In the genomic region with DNA sequence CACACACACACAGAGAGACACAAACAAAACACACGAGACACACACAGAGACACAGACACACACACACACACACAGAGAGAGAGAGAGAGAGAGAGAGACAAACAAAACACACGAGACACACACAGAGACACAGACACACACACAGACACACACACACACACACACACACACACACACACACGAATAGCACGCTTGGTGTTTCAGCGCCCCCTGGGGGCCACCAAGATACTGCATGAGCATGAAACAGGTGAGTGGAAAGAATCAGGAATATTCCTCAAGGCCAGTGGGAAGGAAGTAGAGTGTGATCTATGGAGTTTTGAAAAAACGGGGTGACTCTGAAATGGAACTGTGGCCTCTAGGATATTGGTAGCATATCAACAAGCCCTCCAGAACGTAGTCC, we compare ENCODE assay signal across 9 mouse cellular contexts. TPM values are rescaled to one million over a fixed set of nuclear protein-coding genes. Genes with fewer than 3 reads are reported as not detected.
DNase-seq lines count a peak whose midpoint lies in the region; ATAC-seq and TF ChIP-seq lines count a peak whose summit lies in the region.
"Not testable (repeated sequence)": the region's sequence is repeated elsewhere in the genome, so short reads cannot be mapped to it uniquely, and the experiment has no call there.
"Had no signal": no experiment of that assay in that cellular context is flagged by ENCODE, and none has a peak within 500 bp of the region (broad histone marks: within the 10 kb centered on the region; RNA-seq: fewer than 3 reads in every experiment).

No protein-coding gene starts in this region.

- intact Hi-C loops in left cerebral cortex, adult 2 months (cut with DNase I), result loop anchor here (5.0 kb wide), 1 partner anchor 311 kb away; no protein-coding TSS in a partner anchor

- ATAC-seq in forebrain, embryonic 14.5 days, result not testable (repeated sequence)

- H3K27me3 ChIP-seq in MEL (ENCODE audit: control insufficient read depth in 1 of 2, insufficient read depth in 2 of 2, low read length in 2 of 2); forebrain, embryonic 14.5 days (replicated peaks; ENCODE audit: control insufficient read depth, insufficient read depth, low read length): not testable (repeated sequence)

- DNase-seq in MEL (ENCODE audit: low read depth, low spot score), result not testable (repeated sequence)
- peak; percentile 56 for DNase-seq in brain, adult 2 months (ENCODE audit: low read depth, low spot score)
- DNase-seq in forebrain, embryonic 14.5 days (ENCODE audit: low spot score), result peak; percentile 54
- peak; percentile 59 for DNase-seq in induced T-regulatory cell, adult 2 months (ENCODE audit: low read depth)
- DNase-seq in left cerebral cortex, adult 2 months (ENCODE audit: extremely low spot score in 1 of 2, low spot score in 2 of 2), result peak; percentile 19 to 32
- peak; percentile 30 for DNase-seq in lung, postnatal 25 days (ENCODE audit: low spot score)
- DNase-seq in right cerebral cortex, adult 2 months (ENCODE audit: low spot score in 2 of 2), result peak; percentile 10 to 36
- DNase-seq in urinary bladder, postnatal 14 days (ENCODE audit: low spot score), result peak; percentile 35

- not testable (repeated sequence) for H3K9me3 ChIP-seq in MEL (replicated peaks; ENCODE audit: insufficient read depth, low read length); forebrain, embryonic 14.5 days (replicated peaks; ENCODE audit: control insufficient read depth, low read length)

- H3K9ac ChIP-seq in MEL (ENCODE audit: control insufficient read depth, low read depth, low read length, poor library complexity, severe bottlenecking); forebrain, embryonic 14.5 days (ENCODE audit: low read length): not testable (repeated sequence)

- TF ChIP-seq CTCF in MEL (IDR thresholded peaks at IDR 0.05 in 2 of 3, conservative IDR thresholded peaks at IDR 0.05 in 1 of 3; ENCODE audit: control insufficient read depth in 1 of 3, insufficient read depth in 1 of 3, low read depth in 2 of 3, low read length in 3 of 3, poor library complexity in 1 of 3, severe bottlenecking in 1 of 3), result peak in 2 of 3 experiments; percentile 33 to 67; a peak in 4 of 6 replicates
- peak; percentile 49 for TF ChIP-seq CTCF in left cerebral cortex, adult 2 months (IDR thresholded peaks at IDR 0.05)

- not testable (repeated sequence) for H3K36me3 ChIP-seq in MEL (ENCODE audit: control insufficient read depth in 1 of 2, insufficient read depth in 2 of 2, low read length in 2 of 2); forebrain, embryonic 14.5 days (ENCODE audit: control insufficient read depth, insufficient read depth, low read length)

- not testable (repeated sequence) for TF ChIP-seq EP300 in MEL (IDR thresholded peaks at IDR 0.05; ENCODE audit: low read depth in 1 of 2, low read length in 2 of 2)

- TF ChIP-seq RAD21 in MEL (IDR thresholded peaks at IDR 0.05; ENCODE audit: low read depth, low read length), result peak; percentile 19

- not testable (repeated sequence) for H3K4me1 ChIP-seq in MEL (ENCODE audit: control insufficient read depth in 1 of 2, insufficient read depth in 2 of 2, low read length in 2 of 2); forebrain, embryonic 14.5 days (ENCODE audit: control insufficient read depth, insufficient read depth, low read length)

- H3K79me2 ChIP-seq in MEL (ENCODE audit: control insufficient read depth, insufficient read depth, low read length, poor library complexity), result not testable (repeated sequence)

- H3K4me3 ChIP-seq in MEL (ENCODE audit: control insufficient read depth in 1 of 2, insufficient read depth in 1 of 2, low read depth in 2 of 2, low read length in 2 of 2); forebrain, embryonic 14.5 days (ENCODE audit: low read depth, low read length); left cerebral cortex, adult 2 months: not testable (repeated sequence)

- TF ChIP-seq POLR2A in MEL (IDR thresholded peaks at IDR 0.05; ENCODE audit: control insufficient read depth in 1 of 2, insufficient read depth in 1 of 2, low read depth in 1 of 2, low read length in 2 of 2, poor library complexity in 1 of 2), result not testable (repeated sequence)

- 44% methylated on average over 7 of the region's 7 CpGs for WGBS in forebrain, embryonic 14.5 days

- H3K27ac ChIP-seq in MEL (ENCODE audit: control insufficient read depth, low read depth, low read length); forebrain, embryonic 14.5 days (ENCODE audit: low read depth, low read length); left cerebral cortex, adult 2 months: not testable (repeated sequence)

- not testable (repeated sequence) for H3K4me2 ChIP-seq in forebrain, embryonic 14.5 days (ENCODE audit: low read length)

TF ChIP-seq in MEL, 35 proteins besides CTCF, POLR2A, EP300 and RAD21:
- peak; percentile 26; the same call in 1 of the 2 replicates for TF ChIP-seq SMC3 (IDR thresholded peaks at IDR 0.05; ENCODE audit: low read depth, low read length)

RNA-seq across cellular contexts. Expression of a gene that starts 14.6 kb away (rescaled TPM):
- total RNA-seq in MEL (2012; rRNA removed), result not detected in 2 replicates
- not detected for polyA plus RNA-seq in MEL (2012; ENCODE audit: insufficient read depth in 1 of 2, insufficient read length in 2 of 2, low read depth in 1 of 2, low replicate concordance in 2 of 2, missing spikeins in 1 of 2)
- 46.4 and 70.4 TPM in 2 replicates for polyA plus RNA-seq in forebrain, embryonic 14.5 days (2014; fragmentation: Nextera tagmentation; extraction: Ambion mirVana)
- 100 to 1,000 TPM; 374 to 427 TPM for total RNA-seq in left cerebral cortex, adult 2 months (2021)

RNA-seq across cellular contexts. Expression of a gene that starts 29.7 kb away (rescaled TPM):
- total RNA-seq in MEL (2012; rRNA removed), result not detected in 2 replicates
- polyA plus RNA-seq in MEL (2012; ENCODE audit: insufficient read depth in 1 of 2, insufficient read length in 2 of 2, low read depth in 1 of 2, low replicate concordance in 2 of 2, missing spikeins in 1 of 2), result not detected
- 1.8 and 2.8 TPM in 2 replicates for polyA plus RNA-seq in forebrain, embryonic 14.5 days (2014; fragmentation: Nextera tagmentation; extraction: Ambion mirVana)
- under 1 TPM in 1 of 2 experiments, not detected in 1; 0.38 TPM for total RNA-seq in left cerebral cortex, adult 2 months (2021)
- polyA plus RNA-seq: activated CD4-positive, CD25-positive, alpha-beta regulatory T cell, adult 4 months had no signal

Comparison
In these comparisons a context has a peak if more than half of its experiments do, and no peak if none do; other contexts are left out.
1. RNA of a gene that starts 14.6 kb away (total RNA-seq): 374 to 427 TPM in left cerebral cortex, adult 2 months; not detected in MEL; every median in the first group is over 100 times any median in the second.